Mouse (Mus musculus): ENCODE measurements around the gene Slc35b2. TPM values are rescaled to one million over a fixed set of nuclear protein-coding genes. Genes with fewer than 3 reads are reported as not detected.
A peak's percentile ranks its signal among the peaks of the same experiment; 100 is the strongest.

Gene Slc35b2
- 110 and 116 TPM in 2 replicates for polyA plus RNA-seq (2014; fragmentation: Nextera tagmentation; extraction: Ambion mirVana)

GRCm38 (mm10) chr17:45563655-45564530 lies at the start of gene Slc35b2:
Gene Slc35b2 (plus strand): TSS chr17:45563874.
- Histone ChIP-seq H3K36me3 (ENCODE audit: control insufficient read depth, insufficient read depth, low read length) (peaks cover 28% of the 10 kb centered on the region), H3K9ac (ENCODE audit: low read depth, low read length) (peak within 1 kb of the TSS; percentile 97), H3K9me3 (ENCODE audit: control insufficient read depth, low read length) (no peaks in the 10 kb centered on the region), H3K27me3 (replicated peaks; ENCODE audit: control insufficient read depth, insufficient read depth, low read length) (no peaks in the 10 kb centered on the region), H3K4me3 (ENCODE audit: low read depth, low read length) (peak within 1 kb of the TSS; percentile 98), H3K27ac (ENCODE audit: low read depth, low read length) (peak within 1 kb of the TSS; percentile 88), H3K4me1 (replicated peaks; ENCODE audit: control insufficient read depth, insufficient read depth, low read length) (peaks cover 23% of the 10 kb centered on the region), H3K4me2 (peak within 1 kb of the TSS; percentile 99)
- peak; percentile 91 for DNase-seq (ENCODE audit: low spot score)
- WGBS: 1% methylated on average over 54 of the region's 61 CpGs
- peak; percentile 76 for ATAC-seq (replicated peaks; ENCODE audit: low FRiP score)

GRCm38 (mm10) chr17:45515204-45515726 lies 48.4 kb upstream of the Slc35b2 start:
- Histone ChIP-seq H3K36me3 (ENCODE audit: control insufficient read depth, insufficient read depth, low read length) (0 out of 2 replicates have a peak, but pooled peaks cover 6% of the 10 kb centered on the region), H3K4me1 (replicated peaks; ENCODE audit: control insufficient read depth, insufficient read depth, low read length) (peaks cover 10% of the 10 kb centered on the region), H3K9ac (ENCODE audit: low read depth, low read length) (no peak overlapping the region), H3K27ac (ENCODE audit: low read depth, low read length) (no peak overlapping the region), H3K27me3 (replicated peaks; ENCODE audit: control insufficient read depth, insufficient read depth, low read length) (no peaks in the 10 kb centered on the region), H3K4me2 (no peak overlapping the region), H3K4me3 (ENCODE audit: low read depth, low read length) (no peak overlapping the region), H3K9me3 (ENCODE audit: control insufficient read depth, low read length) (no peaks in the 10 kb centered on the region)
- DNase-seq (ENCODE audit: low spot score) (no peak), ATAC-seq (replicated peaks; ENCODE audit: low FRiP score) (no peak; the same call in 1 of the 2 replicates)
- WGBS: 47% methylated on average over 15 of the region's 15 CpGs

GRCm38 (mm10) chr17:45515806-45516205 lies 47.9 kb upstream of the Slc35b2 start:
- 84% methylated on average over 10 of the region's 10 CpGs for WGBS
- H3K27ac ChIP-seq (ENCODE audit: low read depth, low read length): no peak overlapping the region
- no peak overlapping the region for H3K4me2 ChIP-seq
- ATAC-seq (replicated peaks; ENCODE audit: low FRiP score) (no peak), DNase-seq (ENCODE audit: low spot score) (no peak)
- H3K36me3 ChIP-seq (ENCODE audit: control insufficient read depth, insufficient read depth, low read length): 0 out of 2 replicates have a peak, but pooled peaks cover 6% of the 10 kb centered on the region
- peaks cover 10% of the 10 kb centered on the region for H3K4me1 ChIP-seq (replicated peaks; ENCODE audit: control insufficient read depth, insufficient read depth, low read length)
- H3K4me3 ChIP-seq (ENCODE audit: low read depth, low read length): no peak overlapping the region
- H3K27me3 ChIP-seq (replicated peaks; ENCODE audit: control insufficient read depth, insufficient read depth, low read length): no peaks in the 10 kb centered on the region
- no peak overlapping the region for H3K9ac ChIP-seq (ENCODE audit: low read depth, low read length)
- no peaks in the 10 kb centered on the region for H3K9me3 ChIP-seq (ENCODE audit: control insufficient read depth, low read length)

GRCm38 (mm10) chr17:45516488-45516887 lies 47.2 kb upstream of the Slc35b2 start:
- H3K9me3 ChIP-seq (ENCODE audit: control insufficient read depth, low read length): no peaks in the 10 kb centered on the region
- no peak overlapping the region for H3K9ac ChIP-seq (ENCODE audit: low read depth, low read length)
- 0 out of 2 replicates have a peak, but pooled peaks have one; percentile 5 for ATAC-seq (replicated peaks; ENCODE audit: low FRiP score)
- H3K4me1 ChIP-seq (replicated peaks; ENCODE audit: control insufficient read depth, insufficient read depth, low read length): peaks cover 10% of the 10 kb centered on the region
- 0 out of 2 replicates have a peak, but pooled peaks cover 6% of the 10 kb centered on the region for H3K36me3 ChIP-seq (ENCODE audit: control insufficient read depth, insufficient read depth, low read length)
- H3K27ac ChIP-seq (ENCODE audit: low read depth, low read length): no peak overlapping the region
- no peaks in the 10 kb centered on the region for H3K27me3 ChIP-seq (replicated peaks; ENCODE audit: control insufficient read depth, insufficient read depth, low read length)
- no peak overlapping the region for H3K4me2 ChIP-seq
- 51% methylated on average over 8 of the region's 8 CpGs for WGBS
- no peak overlapping the region for H3K4me3 ChIP-seq (ENCODE audit: low read depth, low read length)
- DNase-seq (ENCODE audit: low spot score): peak; percentile 62

- Histone ChIP-seq H3K27me3 (replicated peaks; ENCODE audit: control insufficient read depth, insufficient read depth, low read length) (no peaks in the 10 kb centered on the region), H3K4me2 (no peak overlapping the region), H3K4me1 (replicated peaks; ENCODE audit: control insufficient read depth, insufficient read depth, low read length) (peaks cover 10% of the 10 kb centered on the region), H3K9ac (ENCODE audit: low read depth, low read length) (no peak overlapping the region), H3K36me3 (ENCODE audit: control insufficient read depth, insufficient read depth, low read length) (0 out of 2 replicates have a peak, but pooled peaks cover 6% of the 10 kb centered on the region), H3K27ac (ENCODE audit: low read depth, low read length) (no peak overlapping the region), H3K4me3 (ENCODE audit: low read depth, low read length) (no peak overlapping the region), H3K9me3 (ENCODE audit: control insufficient read depth, low read length) (no peaks in the 10 kb centered on the region)
- WGBS: 90% methylated on average over 21 of the region's 21 CpGs
- ATAC-seq (replicated peaks; ENCODE audit: low FRiP score) (no peak), DNase-seq (ENCODE audit: low spot score) (no peak)
Observed at GRCm38 (mm10) chr17:45517135-45517534, 46.5 kb upstream of the Slc35b2 start.

- DNase-seq (ENCODE audit: low spot score): no peak
- no peak for ATAC-seq (replicated peaks; ENCODE audit: low FRiP score)
- H3K9me3 ChIP-seq (ENCODE audit: control insufficient read depth, low read length): no peaks in the 10 kb centered on the region
- H3K27ac ChIP-seq (ENCODE audit: low read depth, low read length): no peak overlapping the region
- 64% methylated on average over 28 of the region's 28 CpGs for WGBS
- no peak overlapping the region for H3K9ac ChIP-seq (ENCODE audit: low read depth, low read length)
- no peaks in the 10 kb centered on the region for H3K27me3 ChIP-seq (replicated peaks; ENCODE audit: control insufficient read depth, insufficient read depth, low read length)
- peaks cover 15% of the 10 kb centered on the region for H3K4me1 ChIP-seq (replicated peaks; ENCODE audit: control insufficient read depth, insufficient read depth, low read length)
- 0 out of 2 replicates have a peak, but pooled peaks cover 6% of the 10 kb centered on the region for H3K36me3 ChIP-seq (ENCODE audit: control insufficient read depth, insufficient read depth, low read length)
- no peak overlapping the region for H3K4me3 ChIP-seq (ENCODE audit: low read depth, low read length)
- no peak overlapping the region for H3K4me2 ChIP-seq
Observed at GRCm38 (mm10) chr17:45517549-45518215, 46.0 kb upstream of the Slc35b2 start.

GRCm38 (mm10) chr17:45518766-45519475 lies 44.8 kb upstream of the Slc35b2 start:
- 77% methylated on average over 12 of the region's 12 CpGs for WGBS
- Histone ChIP-seq H3K27ac (ENCODE audit: low read depth, low read length) (no peak overlapping the region), H3K9ac (ENCODE audit: low read depth, low read length) (no peak overlapping the region), H3K36me3 (ENCODE audit: control insufficient read depth, insufficient read depth, low read length) (0 out of 2 replicates have a peak, but pooled peaks cover 6% of the 10 kb centered on the region), H3K4me1 (replicated peaks; ENCODE audit: control insufficient read depth, insufficient read depth, low read length) (peaks cover 18% of the 10 kb centered on the region), H3K4me2 (no peak overlapping the region), H3K9me3 (ENCODE audit: control insufficient read depth, low read length) (no peaks in the 10 kb centered on the region), H3K4me3 (ENCODE audit: low read depth, low read length) (no peak overlapping the region), H3K27me3 (replicated peaks; ENCODE audit: control insufficient read depth, insufficient read depth, low read length) (0 out of 2 replicates have a peak, but pooled peaks cover 4% of the 10 kb centered on the region)
- DNase-seq (ENCODE audit: low spot score): no peak
- ATAC-seq (replicated peaks; ENCODE audit: low FRiP score): no peak

- Histone ChIP-seq H3K9ac (ENCODE audit: low read depth, low read length) (no peak overlapping the region), H3K4me1 (replicated peaks; ENCODE audit: control insufficient read depth, insufficient read depth, low read length) (peaks cover 18% of the 10 kb centered on the region), H3K4me2 (no peak overlapping the region), H3K4me3 (ENCODE audit: low read depth, low read length) (no peak overlapping the region), H3K9me3 (ENCODE audit: control insufficient read depth, low read length) (no peaks in the 10 kb centered on the region), H3K27me3 (replicated peaks; ENCODE audit: control insufficient read depth, insufficient read depth, low read length) (peaks cover 9% of the 10 kb centered on the region; the same call in 1 of the 2 replicates), H3K27ac (ENCODE audit: low read depth, low read length) (no peak overlapping the region), H3K36me3 (ENCODE audit: control insufficient read depth, insufficient read depth, low read length) (0 out of 2 replicates have a peak, but pooled peaks cover 6% of the 10 kb centered on the region)
- WGBS: 77% methylated on average over 11 of the region's 11 CpGs
- DNase-seq (ENCODE audit: low spot score) (no peak), ATAC-seq (replicated peaks; ENCODE audit: low FRiP score) (no peak)
Observed at GRCm38 (mm10) chr17:45520136-45520535, 43.5 kb upstream of the Slc35b2 start.

Data from liver, embryonic 11.5 days (tissue).